Mouse (Mus musculus) liver, embryonic 14.5 days (tissue): ENCODE measurements around the gene Mgat5. TPM values are rescaled to one million over a fixed set of nuclear protein-coding genes. Genes with fewer than 3 reads are reported as not detected.

Experiments used
- ATAC-seq: fragments of 200-750 bp; cut with Nextera tagmentation; 2 replicates; pipeline ENCODE4 v1.8.0; 2017; ENCODE audit warnings: moderate number of reproducible peaks, mild to moderate bottlenecking, moderate library complexity; ENCODE audit not compliant: insufficient read depth
- DNase-seq, 3 experiments: peaks; one replicate each; pipeline ENCODE4 v3.0.0-alpha.2; 2012 to 2013; ENCODE audit warnings: low read depth in 3 of 3, low spot score in 3 of 3
- H3K27ac ChIP-seq: fragments of 300-500 bp; sonication (generic); 2 replicates; pipeline ENCODE4 v1.5.1; 2014; ENCODE audit warnings: moderate library complexity, mild to moderate bottlenecking, control low read depth, inconsistent platforms
- H3K27me3 ChIP-seq: fragments of 300-500 bp; sonication (generic); 2 replicates; pipeline ENCODE4 v1.6.1; 2014; ENCODE audit warnings: mild to moderate bottlenecking, low read length, moderate library complexity; ENCODE audit not compliant: control insufficient read depth, insufficient read depth
- H3K36me3 ChIP-seq: fragments of 300-500 bp; sonication (generic); replicated peaks from 2 replicates; pipeline ENCODE4 v1.6.1; 2014; ENCODE audit warnings: low read depth; ENCODE audit not compliant: control insufficient read depth, insufficient read depth
- H3K4me1 ChIP-seq, 2 experiments: fragments of 200-500 bp in 1 of 2; fragments of 300-500 bp in 1 of 2; sonication (generic) in 1 of 2; replicated peaks; 2 replicates each; pipeline ENCODE4 v1.6.1; 2012 to 2014; ENCODE audit warnings: antibody characterized with exemption in 1 of 2, inconsistent platforms in 1 of 2, low read length in 1 of 2; ENCODE audit not compliant: control insufficient read depth in 2 of 2, insufficient read depth in 2 of 2
- H3K4me2 ChIP-seq: fragments of 300-500 bp; sonication (generic); 2 replicates; pipeline ENCODE4 v1.6.1; 2014; ENCODE audit warnings: low read depth, mild to moderate bottlenecking, control low read depth, moderate library complexity
- H3K4me3 ChIP-seq, 2 experiments: fragments of 200-500 bp in 1 of 2; fragments of 300-500 bp in 1 of 2; sonication (generic) in 1 of 2; 2 replicates each; pipeline ENCODE4 v1.5.1; 2012 to 2014; ENCODE audit warnings: low read depth in 2 of 2, low read length in 2 of 2, mild to moderate bottlenecking in 2 of 2, control low read depth in 1 of 2, inconsistent platforms in 1 of 2, moderate library complexity in 1 of 2; ENCODE audit not compliant: insufficient read depth in 1 of 2
- H3K9ac ChIP-seq: fragments of 300-500 bp; sonication (generic); replicated peaks from 2 replicates; pipeline ENCODE4 v1.6.1; 2014; ENCODE audit warnings: mild to moderate bottlenecking, control low read depth, moderate library complexity
- H3K9me3 ChIP-seq: fragments of 300-500 bp; sonication (generic); 2 replicates; pipeline ENCODE4 v1.6.1; 2016; ENCODE audit warnings: low read length, mixed read lengths; ENCODE audit not compliant: control insufficient read depth
- CTCF ChIP-seq: IDR thresholded peaks from 2 replicates; pipeline ENCODE4 v1.5.1; 2016; ENCODE audit warnings: antibody characterized with exemption, low read depth, control low read depth
- EP300 ChIP-seq: IDR thresholded peaks from 2 replicates; pipeline ENCODE4 v1.6.1; 2016; ENCODE audit warnings: antibody characterized with exemption, low read depth
- WGBS: fragments of 180-500 bp; shearing (Covaris S2); extraction: QIAGEN DNeasy Blood & Tissue Kit; methylation state at CpG from one replicate; pipeline ENCODE4 v1.1.7; 2014; ENCODE audit not compliant: insufficient replicate concordance; 5-methylcytosine and 5-hydroxymethylcytosine counted together
- polyA plus RNA-seq, 2 experiments: library from polyadenylated mRNA; depleted of rRNA in 1 of 2; stranded (reverse) in 1 of 2; unstranded in 1 of 2; fragments of >200 nt; fragmentation: Nextera tagmentation in 1 of 2; extraction: Ambion mirVana in 1 of 2; gene quantifications; 2 replicates each; pipeline versions ENCODE4 v1.2.1 to v1.2.3; 2012 to 2014

Mgat5 gene
- polyA plus RNA-seq, 2 experiments: 0.62 to 0.67 TPM

- Histone ChIP-seq H3K9me3 (no peaks in the 10 kb centered on the region), H3K4me1 (peaks cover 0 to 2% of the 10 kb centered on the region in 2 experiments; a peak in 1 of 4 replicates), H3K36me3 (no peaks in the 10 kb centered on the region), H3K27ac (no peak overlapping the region), H3K4me2 (no peak overlapping the region), H3K27me3 (no peaks in the 10 kb centered on the region), H3K4me3 (no peak overlapping the region), H3K9ac (no peak overlapping the region)
- DNase-seq: no peak
- TF ChIP-seq CTCF (no peak), EP300 (no peak)
- 72% methylated on average over 6 of the region's 6 CpGs for WGBS
- no peak for ATAC-seq
Measured at GRCm38 (mm10) chr1:127287505-127287904, 82.7 kb downstream of the Mgat5 start.

DNA sequence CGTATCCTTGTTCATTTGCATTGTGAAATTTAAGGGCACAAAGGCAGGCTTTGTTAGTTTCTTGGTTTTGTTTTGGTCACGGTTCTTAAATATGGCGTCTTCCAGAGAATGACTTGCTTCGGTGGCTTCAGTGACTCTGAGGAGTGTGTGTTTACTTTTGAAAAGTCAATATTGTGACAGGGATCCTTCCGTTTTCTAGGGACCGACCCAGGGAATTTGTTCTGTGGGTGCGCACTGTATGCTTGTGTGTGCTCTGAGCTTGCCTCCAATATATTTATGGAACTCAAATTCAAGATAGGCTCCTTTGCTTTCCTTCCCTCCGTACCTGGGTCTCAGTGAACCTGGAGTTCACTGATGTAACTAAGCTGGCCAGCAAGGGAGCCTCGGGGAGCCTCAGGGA, 86.1 kb downstream of the Mgat5 start:
- no peak overlapping the region for H3K4me3 ChIP-seq
- ATAC-seq (no peak), DNase-seq (no peak)

GRCm38 (mm10) chr1:127291721-127292120, 86.9 kb downstream of the Mgat5 start:
- Histone ChIP-seq H3K4me1 (peaks cover 0 to 3% of the 10 kb centered on the region in 2 experiments; a peak in 1 of 4 replicates), H3K27ac (no peak overlapping the region), H3K4me2 (no peak overlapping the region), H3K27me3 (no peaks in the 10 kb centered on the region), H3K9ac (no peak overlapping the region), H3K4me3 (no peak overlapping the region), H3K36me3 (no peaks in the 10 kb centered on the region), H3K9me3 (no peaks in the 10 kb centered on the region)
- DNase-seq (no peak), ATAC-seq (no peak)
- TF ChIP-seq CTCF (no peak), EP300 (no peak)

More for the DNA sequence above, 86.1 kb downstream of the Mgat5 start:
- 68% methylated on average over 9 of the region's 9 CpGs for WGBS
- Histone ChIP-seq H3K9ac (no peak overlapping the region), H3K4me1 (peaks cover 0 to 2% of the 10 kb centered on the region in 2 experiments; a peak in 1 of 4 replicates), H3K9me3 (no peaks in the 10 kb centered on the region), H3K27me3 (no peaks in the 10 kb centered on the region), H3K27ac (no peak overlapping the region), H3K36me3 (no peaks in the 10 kb centered on the region), H3K4me2 (no peak overlapping the region)
- TF ChIP-seq CTCF (no peak), EP300 (no peak)

DNA sequence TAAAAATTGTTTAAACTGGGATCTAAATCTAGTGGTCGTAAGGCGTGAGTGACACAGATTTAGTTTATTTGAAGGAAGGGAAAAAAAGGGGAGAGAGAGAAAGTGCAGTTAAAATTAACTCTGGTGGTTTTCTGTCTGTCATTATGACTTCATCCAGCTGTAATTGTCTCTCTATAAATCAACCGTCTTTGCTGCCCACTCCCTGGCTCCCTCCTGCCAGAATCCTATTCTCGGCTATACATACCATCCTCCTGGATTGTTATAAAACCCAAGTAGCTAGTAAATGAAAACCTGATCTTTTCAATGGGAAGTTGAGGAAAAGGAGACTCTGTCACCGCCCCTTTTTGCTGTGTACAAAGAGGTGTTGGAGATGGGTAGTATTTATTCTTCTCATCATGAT, 88.5 kb downstream of the Mgat5 start:
- no peaks in the 10 kb centered on the region for H3K27me3 ChIP-seq
- no peaks in the 10 kb centered on the region for H3K36me3 ChIP-seq
- no peak for TF ChIP-seq EP300
- no peak for TF ChIP-seq CTCF
- H3K9ac ChIP-seq: no peak overlapping the region
- ATAC-seq (no peak), DNase-seq (no peak)
- H3K4me2 ChIP-seq: no peak overlapping the region
- H3K9me3 ChIP-seq: no peaks in the 10 kb centered on the region
- no peak overlapping the region for H3K27ac ChIP-seq
- H3K4me1 ChIP-seq: peaks cover 0 to 9% of the 10 kb centered on the region in 2 experiments; a peak in 2 of 4 replicates
- no peak overlapping the region for H3K4me3 ChIP-seq
- 66% methylated on average over 5 of the region's 5 CpGs for WGBS

DNA sequence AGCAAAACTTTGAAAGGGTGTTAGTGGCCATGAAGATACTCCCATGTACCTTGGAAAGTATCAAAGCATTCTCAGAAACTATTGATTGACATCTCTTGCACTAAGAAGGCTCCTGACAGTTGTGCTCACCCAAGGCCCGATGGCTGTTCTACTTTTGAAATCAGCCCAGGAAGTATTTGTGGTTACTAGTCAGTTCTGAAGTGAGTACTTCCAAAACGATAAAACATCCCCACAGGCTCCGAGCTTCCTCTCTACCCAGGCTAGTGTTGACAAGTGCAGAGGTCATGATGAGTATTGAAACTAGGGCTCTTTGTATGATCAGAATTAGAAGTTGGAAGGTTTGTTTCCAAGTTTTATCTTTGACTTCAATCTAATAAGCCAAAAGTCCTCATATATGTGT, 92.0 kb downstream of the Mgat5 start:
- Histone ChIP-seq H3K9me3 (no peaks in the 10 kb centered on the region), H3K27me3 (no peaks in the 10 kb centered on the region), H3K4me3 (no peak overlapping the region), H3K9ac (no peak overlapping the region), H3K4me2 (no peak overlapping the region), H3K36me3 (no peaks in the 10 kb centered on the region), H3K4me1 (peaks cover 0 to 7% of the 10 kb centered on the region in 2 experiments; a peak in 2 of 4 replicates), H3K27ac (no peak overlapping the region)
- DNase-seq: no peak
- 6% methylated on average over 3 of the region's 3 CpGs for WGBS
- no peak for TF ChIP-seq EP300
- no peak for TF ChIP-seq CTCF
- ATAC-seq: no peak
